Mouse (Mus musculus) kidney, adult 2 months (tissue): ENCODE data around the gene Tanc2. TPM values are rescaled to one million over a fixed set of nuclear protein-coding genes. Genes with fewer than 3 reads are reported as not detected.

Source experiments
- DNase-seq: peaks from one replicate; pipeline ENCODE4 v3.0.0; 2021
- H3K27ac ChIP-seq: fragments of 200-500 bp; 2 replicates; pipeline ENCODE4 v1.5.1; 2012; ENCODE audit warnings: low read depth, low read length, control low read depth, inconsistent platforms; ENCODE audit not compliant: insufficient read depth
- H3K27me3 ChIP-seq: fragments of 200-500 bp; replicated peaks from 2 replicates; pipeline ENCODE4 v1.6.1; 2012; ENCODE audit warnings: mild to moderate bottlenecking, moderate library complexity, low read length, inconsistent platforms; ENCODE audit not compliant: control insufficient read depth, insufficient read depth
- H3K36me3 ChIP-seq: fragments of 200-500 bp; 2 replicates; pipeline ENCODE4 v1.6.1; 2012; ENCODE audit warnings: mild to moderate bottlenecking, moderate library complexity, low read length, inconsistent platforms; ENCODE audit not compliant: control insufficient read depth, insufficient read depth
- H3K4me1 ChIP-seq: fragments of 200-500 bp; 2 replicates; pipeline ENCODE4 v1.6.1; 2011; ENCODE audit warnings: low read length; ENCODE audit not compliant: control insufficient read depth, insufficient read depth
- H3K4me3 ChIP-seq: fragments of 200-500 bp; 2 replicates; pipeline ENCODE4 v1.5.1; 2011; ENCODE audit warnings: mild to moderate bottlenecking, low read depth, low read length, control low read depth; ENCODE audit not compliant: insufficient read depth
- CTCF ChIP-seq: fragments of 200-500 bp; conservative IDR thresholded peaks from 2 replicates; pipeline ENCODE4 v1.5.1; 2011; ENCODE audit warnings: low read depth, mild to moderate bottlenecking, control low read depth, low read length, moderate library complexity, mixed read lengths; ENCODE audit not compliant: insufficient read depth, insufficient read length
- POLR2A ChIP-seq: fragments of 200-500 bp; IDR thresholded peaks from one replicate; pipeline ENCODE4 v1.6.1; 2011; ENCODE audit warnings: low read depth, low read length, control low read depth
- WGBS: fragments of 180-500 bp; shearing (Covaris S2); methylation state at CpG from one replicate; pipeline ENCODE4 v1.1.7; 2018; 5-methylcytosine and 5-hydroxymethylcytosine counted together
- polyA plus RNA-seq: library from polyadenylated mRNA; depleted of rRNA; stranded (reverse); fragments of >200 nt; gene quantifications from 2 replicates; pipeline ENCODE4 v1.2.3, GENCODE M21; 2012; rRNA removed

Gene Tanc2
- 19.0 and 20.5 TPM in 2 replicates for polyA plus RNA-seq

DNA sequence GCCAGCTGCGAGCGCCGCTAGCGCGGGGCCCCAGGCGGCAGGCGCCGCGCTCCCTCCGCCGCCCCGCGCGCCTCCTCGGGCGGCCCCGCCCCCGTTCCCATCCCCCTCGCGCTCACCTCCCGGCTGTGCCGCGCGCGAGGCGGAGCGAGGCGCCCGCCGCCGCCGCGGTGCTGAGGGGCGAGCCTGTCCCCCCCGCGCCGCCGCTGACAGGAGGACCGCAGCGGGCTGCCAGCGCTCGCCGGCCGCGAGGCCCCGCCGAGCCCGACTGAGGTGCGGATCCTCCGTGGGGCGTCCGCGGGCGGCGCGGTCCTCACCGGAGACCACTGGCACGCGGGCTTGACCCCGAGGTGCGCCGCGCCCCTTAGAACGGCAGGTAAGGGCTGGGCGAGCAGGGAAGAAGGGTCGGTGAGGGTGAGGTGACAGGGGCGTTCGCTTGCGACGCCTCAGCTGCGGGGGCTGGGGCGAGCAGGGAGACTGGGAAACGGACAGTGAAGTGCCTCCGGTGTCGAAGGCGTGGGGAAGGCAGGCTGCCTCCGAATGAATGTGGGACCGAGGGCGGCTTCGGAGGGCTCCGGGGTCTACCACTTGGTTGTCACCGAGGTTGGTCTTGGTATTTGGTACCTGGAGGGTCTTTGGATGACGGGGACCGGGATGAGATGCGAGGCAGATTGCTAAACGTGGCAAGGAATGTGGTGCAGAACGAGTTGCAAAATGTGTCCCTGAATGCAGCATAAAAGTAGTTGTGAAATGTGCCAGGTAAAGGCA lies at the start of gene Tanc2:
Gene Tanc2, plus strand, starts transcription at position 110 of the 765 bp plus-strand sequence.
- 4% methylated on average over 87 of the region's 87 CpGs for WGBS
- Histone ChIP-seq H3K36me3 (no peaks in the 10 kb centered on the region), H3K27me3 (no peaks in the 10 kb centered on the region), H3K4me1 (peaks cover 2% of the 10 kb centered on the region; the same call in 1 of the 2 replicates), H3K4me3 (peak within 1 kb of the TSS; percentile 96), H3K27ac (peak within 1 kb of the TSS; percentile 92)
- DNase-seq: peak; percentile 40
- TF ChIP-seq CTCF (no peak), POLR2A (no peak)

DNA sequence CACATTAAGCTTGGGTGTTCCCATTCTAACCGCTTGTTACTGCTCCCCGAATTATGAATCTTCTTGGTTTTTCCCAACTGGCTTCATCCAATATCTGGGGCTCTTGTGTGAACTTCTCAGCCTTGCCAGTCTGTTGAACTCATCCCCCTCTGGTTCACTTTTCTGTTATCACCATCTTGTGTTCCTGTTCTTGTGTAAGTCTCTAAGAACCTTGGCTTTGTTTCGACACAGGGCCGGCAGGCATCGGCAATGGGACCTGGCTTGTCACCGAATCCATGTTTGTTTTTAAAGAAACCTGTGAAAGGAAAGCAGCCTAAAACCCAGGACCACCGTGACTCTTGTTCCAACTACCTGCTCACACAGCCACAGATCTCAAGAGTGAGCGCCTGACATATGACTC lies 49.0 kb upstream of the Tanc2 start:
- TF ChIP-seq CTCF (no peak), POLR2A (no peak)
- Histone ChIP-seq H3K4me3 (no peak overlapping the region), H3K4me1 (peaks cover 23% of the 10 kb centered on the region), H3K27me3 (no peaks in the 10 kb centered on the region), H3K36me3 (no peaks in the 10 kb centered on the region), H3K27ac (no peak overlapping the region)
- WGBS: 95% methylated on average over 8 of the region's 8 CpGs
- DNase-seq: no peak

GRCm38 (mm10) chr11:105541366-105541765 lies 48.4 kb upstream of the Tanc2 start:
- no peaks in the 10 kb centered on the region for H3K36me3 ChIP-seq
- no peak overlapping the region for H3K4me3 ChIP-seq
- H3K27me3 ChIP-seq: no peaks in the 10 kb centered on the region
- peaks cover 23% of the 10 kb centered on the region for H3K4me1 ChIP-seq
- H3K27ac ChIP-seq: no peak overlapping the region
- TF ChIP-seq CTCF (no peak), POLR2A (no peak)
- 88% methylated on average over 4 of the region's 4 CpGs for WGBS
- no peak for DNase-seq

GRCm38 (mm10) chr11:105542129-105542528 lies 47.7 kb upstream of the Tanc2 start:
- no peak for TF ChIP-seq CTCF
- TF ChIP-seq POLR2A: no peak
- H3K4me1 ChIP-seq: peaks cover 18% of the 10 kb centered on the region
- WGBS: 88% methylated on average over 1 of the region's 1 CpGs
- DNase-seq: no peak
- no peak overlapping the region for H3K4me3 ChIP-seq
- no peaks in the 10 kb centered on the region for H3K27me3 ChIP-seq
- H3K27ac ChIP-seq: no peak overlapping the region
- H3K36me3 ChIP-seq: no peaks in the 10 kb centered on the region

DNA sequence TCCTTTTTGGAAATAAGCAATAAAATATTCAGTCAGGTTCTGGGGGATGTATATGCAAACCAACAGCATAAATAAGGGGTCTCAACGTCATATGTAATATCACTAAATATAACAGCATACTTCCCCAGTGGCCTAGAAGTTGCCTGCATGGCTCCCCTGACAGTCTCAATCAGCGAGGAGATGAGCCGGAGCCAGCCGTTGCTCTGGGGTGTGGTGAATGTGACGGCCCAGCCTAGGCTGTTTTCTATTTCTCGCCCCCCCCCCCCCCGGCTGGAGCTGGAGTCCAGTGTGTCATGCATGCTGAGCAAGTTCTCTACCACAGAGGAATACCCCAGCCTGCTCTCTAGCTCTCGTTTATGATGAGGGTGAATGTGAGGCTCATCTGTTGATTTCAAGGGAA lies 44.0 kb upstream of the Tanc2 start:
- Histone ChIP-seq H3K4me1 (peaks cover 5% of the 10 kb centered on the region; the same call in 1 of the 2 replicates), H3K27me3 (no peaks in the 10 kb centered on the region), H3K4me3 (no peak overlapping the region), H3K36me3 (no peaks in the 10 kb centered on the region), H3K27ac (no peak overlapping the region)
- no peak for DNase-seq
- 56% methylated on average over 8 of the region's 8 CpGs for WGBS
- TF ChIP-seq CTCF (no peak), POLR2A (no peak)

DNA sequence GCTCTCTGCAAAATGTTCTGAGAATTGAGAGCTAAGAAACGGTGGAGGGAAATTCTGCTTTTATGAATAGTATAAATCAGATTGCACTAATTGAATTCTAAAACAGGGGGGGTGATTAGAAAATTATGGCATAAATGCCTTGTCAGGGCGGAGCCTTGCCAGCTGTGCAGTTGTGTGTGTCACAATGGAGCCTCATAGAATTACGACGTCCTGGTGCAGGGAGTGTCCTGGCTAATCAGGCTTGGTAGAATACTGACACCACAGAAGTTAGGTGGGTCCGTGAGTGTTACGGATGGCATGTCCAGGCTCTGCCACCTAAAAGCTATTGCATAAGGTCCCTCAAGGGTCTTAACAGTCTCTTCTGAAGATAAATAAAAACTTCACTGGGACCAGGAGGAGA lies 43.4 kb upstream of the Tanc2 start:
- no peaks in the 10 kb centered on the region for H3K36me3 ChIP-seq
- H3K4me1 ChIP-seq: peaks cover 5% of the 10 kb centered on the region; the same call in 1 of the 2 replicates
- 70% methylated on average over 6 of the region's 6 CpGs for WGBS
- DNase-seq: no peak
- no peak overlapping the region for H3K4me3 ChIP-seq
- H3K27ac ChIP-seq: no peak overlapping the region
- no peak for TF ChIP-seq POLR2A
- TF ChIP-seq CTCF: no peak
- H3K27me3 ChIP-seq: no peaks in the 10 kb centered on the region

- no peak overlapping the region for H3K4me3 ChIP-seq
- H3K27ac ChIP-seq: no peak overlapping the region
- TF ChIP-seq CTCF (no peak), POLR2A (no peak)
- no peaks in the 10 kb centered on the region for H3K36me3 ChIP-seq
- peaks cover 5% of the 10 kb centered on the region; the same call in 1 of the 2 replicates for H3K4me1 ChIP-seq
- no peak for DNase-seq
- H3K27me3 ChIP-seq: no peaks in the 10 kb centered on the region
- WGBS: 88% methylated on average over 6 of the region's 6 CpGs
Observed at GRCm38 (mm10) chr11:105548383-105548782, 41.4 kb upstream of the Tanc2 start.
